Comparison of ENCODE assay signal across 18 mouse cellular contexts in genomic region chr5:114505260-114506085, GRCm38 (mm10).
A peak's percentile ranks its signal among the peaks of the same experiment; 100 is the strongest.
DNase-seq lines count a peak whose midpoint lies in the region; ATAC-seq and TF ChIP-seq lines count a peak whose summit lies in the region.
"Had no signal": no experiment of that assay in that cellular context is flagged by ENCODE, and none has a peak within 500 bp of the region (broad histone marks: within the 10 kb centered on the region; RNA-seq: fewer than 3 reads in every experiment).

No protein-coding gene starts in this region.

- TF ChIP-seq POLR2A in thymus, adult 2 months (IDR thresholded peaks at IDR 0.05; ENCODE audit: control insufficient read depth, extremely low read depth, insufficient read depth, low read length, poor library complexity), result no peak

- no peak overlapping the region for H3K9ac ChIP-seq in liver, postnatal 0 days (replicated peaks)
- no peak overlapping the region for H3K9ac ChIP-seq in liver, embryonic 12.5 days
- H3K9ac ChIP-seq in hindbrain, embryonic 13.5 days, result no peak overlapping the region
- no peak overlapping the region for H3K9ac ChIP-seq in hindbrain, embryonic 14.5 days
- H3K9ac ChIP-seq: liver, embryonic 14.5 days had no signal

- ATAC-seq in liver, postnatal 0 days, result peak; percentile 23; the same call in 1 of the 2 replicates
- no peak for ATAC-seq in liver, embryonic 12.5 days
- no peak for ATAC-seq in hindbrain, embryonic 13.5 days (ENCODE audit: low FRiP score)
- no peak for ATAC-seq in hindbrain, embryonic 14.5 days (ENCODE audit: low FRiP score)

- no peak for DNase-seq in liver, postnatal 0 days
- DNase-seq in CD4-positive, CD25-positive, alpha-beta regulatory T cell, adult 2 months (ENCODE audit: low read depth, low spot score), result peak; percentile 71
- DNase-seq in c-Kit-positive CD71-negative TER-119-negative erythroid progenitor cells, embryonic 14.5 days (ENCODE audit: low read depth), result peak; percentile 24
- peak; percentile 62 for DNase-seq in thymus, adult 2 months
- DNase-seq in frontal cortex, postnatal 10 days (ENCODE audit: low spot score in 2 of 2), result no peak
- no peak for DNase-seq in hindbrain, embryonic 14.5 days (ENCODE audit: low spot score)
- DNase-seq: adrenal gland, adult 8-10 months; cerebellum, postnatal 10 days; heart, adult 2 months; heart, postnatal 36 days; kidney, adult 2 months; kidney, postnatal 36 days; right cerebral cortex, postnatal 25 days had no signal

- H3K4me3 ChIP-seq in liver, postnatal 0 days (ENCODE audit: low read depth, low read length), result no peak overlapping the region
- no peak overlapping the region for H3K4me3 ChIP-seq in liver, embryonic 12.5 days
- no peak overlapping the region for H3K4me3 ChIP-seq in thymus, adult 2 months (ENCODE audit: control insufficient read depth, insufficient read depth, low read length)
- H3K4me3 ChIP-seq in hindbrain, embryonic 13.5 days, result no peak overlapping the region
- no peak overlapping the region for H3K4me3 ChIP-seq in hindbrain, embryonic 14.5 days (replicated peaks; ENCODE audit: low read length)
- H3K4me3 ChIP-seq: heart, adult 2 months; limb, embryonic 10.5 days; myocyte had no signal

- H3K9me3 ChIP-seq in liver, postnatal 0 days (ENCODE audit: low read length), result no peaks in the 10 kb centered on the region
- H3K9me3 ChIP-seq in liver, embryonic 12.5 days (replicated peaks), result no peaks in the 10 kb centered on the region
- H3K9me3 ChIP-seq in hindbrain, embryonic 13.5 days, result no peaks in the 10 kb centered on the region
- no peaks in the 10 kb centered on the region for H3K9me3 ChIP-seq in hindbrain, embryonic 14.5 days (ENCODE audit: control insufficient read depth, low read length)
- H3K9me3 ChIP-seq: limb, embryonic 10.5 days had no signal

- no peak overlapping the region for H3K27ac ChIP-seq in liver, postnatal 0 days (ENCODE audit: low read depth)
- H3K27ac ChIP-seq in liver, embryonic 12.5 days, result no peak overlapping the region
- peak overlapping the region; percentile 97 for H3K27ac ChIP-seq in thymus, adult 2 months (ENCODE audit: control insufficient read depth, insufficient read depth, low read length)
- no peak overlapping the region for H3K27ac ChIP-seq in hindbrain, embryonic 13.5 days
- no peak overlapping the region for H3K27ac ChIP-seq in hindbrain, embryonic 14.5 days
- H3K27ac ChIP-seq: heart, adult 2 months; limb, embryonic 10.5 days; liver, embryonic 14.5 days had no signal

- H3K4me2 ChIP-seq in liver, postnatal 0 days (ENCODE audit: low read depth, low read length), result no peak overlapping the region
- H3K4me2 ChIP-seq in liver, embryonic 12.5 days, result no peak overlapping the region
- no peak overlapping the region for H3K4me2 ChIP-seq in hindbrain, embryonic 13.5 days
- no peak overlapping the region for H3K4me2 ChIP-seq in hindbrain, embryonic 14.5 days (replicated peaks)

- no peaks in the 10 kb centered on the region for H3K36me3 ChIP-seq in liver, postnatal 0 days (replicated peaks; ENCODE audit: insufficient read depth, low read length)
- H3K36me3 ChIP-seq in liver, embryonic 12.5 days, result no peaks in the 10 kb centered on the region
- no peaks in the 10 kb centered on the region for H3K36me3 ChIP-seq in thymus, adult 2 months (ENCODE audit: control insufficient read depth, insufficient read depth, low read length)
- no peaks in the 10 kb centered on the region for H3K36me3 ChIP-seq in hindbrain, embryonic 13.5 days
- H3K36me3 ChIP-seq in hindbrain, embryonic 14.5 days (replicated peaks; ENCODE audit: control insufficient read depth, insufficient read depth), result no peaks in the 10 kb centered on the region
- H3K36me3 ChIP-seq: limb, embryonic 10.5 days had no signal

- TF ChIP-seq EP300 in liver, postnatal 0 days (IDR thresholded peaks at IDR 0.05; ENCODE audit: low read depth), result no peak

- no peaks in the 10 kb centered on the region for H3K27me3 ChIP-seq in liver, postnatal 0 days (ENCODE audit: insufficient read depth, low read length)
- no peaks in the 10 kb centered on the region; the same call in 1 of the 2 replicates for H3K27me3 ChIP-seq in liver, embryonic 12.5 days (replicated peaks)
- no peaks in the 10 kb centered on the region for H3K27me3 ChIP-seq in thymus, adult 2 months (ENCODE audit: control insufficient read depth, insufficient read depth, low read length)
- H3K27me3 ChIP-seq in hindbrain, embryonic 13.5 days, result no peaks in the 10 kb centered on the region; the same call in 1 of the 2 replicates
- no peaks in the 10 kb centered on the region for H3K27me3 ChIP-seq in hindbrain, embryonic 14.5 days (ENCODE audit: control insufficient read depth, insufficient read depth, low read length)

- no peaks in the 10 kb centered on the region for H3K4me1 ChIP-seq in liver, postnatal 0 days (ENCODE audit: insufficient read depth)
- H3K4me1 ChIP-seq in liver, embryonic 12.5 days, result peaks cover 14% of the 10 kb centered on the region
- peaks cover 48% of the 10 kb centered on the region for H3K4me1 ChIP-seq in thymus, adult 2 months (replicated peaks; ENCODE audit: control insufficient read depth, insufficient read depth, low read length)
- peaks cover 26% of the 10 kb centered on the region for H3K4me1 ChIP-seq in hindbrain, embryonic 13.5 days (replicated peaks)
- H3K4me1 ChIP-seq in hindbrain, embryonic 14.5 days (replicated peaks; ENCODE audit: control insufficient read depth, insufficient read depth, low read length), result 0 out of 2 replicates have a peak, but pooled peaks cover 8% of the 10 kb centered on the region

- 25% methylated on average over 14 of the region's 14 CpGs for WGBS in liver, postnatal 0 days (ENCODE audit: insufficient replicate concordance)
- 22% methylated on average over 14 of the region's 14 CpGs for WGBS in liver, embryonic 12.5 days (ENCODE audit: insufficient replicate concordance)
- WGBS in thymus, adult 2 months, result 5% methylated on average over 14 of the region's 14 CpGs
- WGBS in hindbrain, embryonic 13.5 days, result 80% methylated on average over 14 of the region's 14 CpGs
- 77% methylated on average over 14 of the region's 14 CpGs for WGBS in hindbrain, embryonic 14.5 days

- no peak for TF ChIP-seq CTCF in liver, postnatal 0 days (IDR thresholded peaks at IDR 0.05; ENCODE audit: low read depth)
- TF ChIP-seq CTCF in thymus, adult 2 months (IDR thresholded peaks at IDR 0.05; ENCODE audit: borderline replicate concordance, control insufficient read depth, extremely low read depth, insufficient read depth, low read length, poor library complexity), result no peak

Comparison
In these comparisons a context has a peak if more than half of its experiments do, and no peak if none do; other contexts are left out.
1. DNase-seq: peak in CD4-positive, CD25-positive, alpha-beta regulatory T cell, adult 2 months (single experiment), c-Kit-positive CD71-negative TER-119-negative erythroid progenitor cells, embryonic 14.5 days (single experiment) and thymus, adult 2 months (single experiment); none in liver, postnatal 0 days (single experiment), frontal cortex, postnatal 10 days (0 of 2) and hindbrain, embryonic 14.5 days (single experiment).